Mouse (Mus musculus) forebrain, embryonic 12.5 days (tissue): ENCODE results near the gene Usp2. TPM values are rescaled to one million over a fixed set of nuclear protein-coding genes. Genes with fewer than 3 reads are reported as not detected.

Experiments
- ATAC-seq: fragments of 200-750 bp; cut with Nextera tagmentation; 2 replicates; pipeline ENCODE4 v1.8.0; 2017; ENCODE audit warnings: moderate TSS enrichment; ENCODE audit not compliant: low FRiP score
- H3K27ac ChIP-seq: fragments of 300-500 bp; sonication (generic); 2 replicates; pipeline ENCODE4 v1.5.1; 2016; ENCODE audit warnings: mild to moderate bottlenecking
- H3K27me3 ChIP-seq: fragments of 300-500 bp; sonication (generic); 2 replicates; pipeline ENCODE4 v1.6.1; 2016; ENCODE audit warnings: mild to moderate bottlenecking
- H3K36me3 ChIP-seq: fragments of 300-500 bp; sonication (generic); replicated peaks from 2 replicates; pipeline ENCODE4 v1.6.1; 2016; ENCODE audit warnings: mild to moderate bottlenecking
- H3K4me1 ChIP-seq: fragments of 300-500 bp; sonication (generic); 2 replicates; pipeline ENCODE4 v1.6.1; 2016
- H3K4me2 ChIP-seq: fragments of 300-500 bp; sonication (generic); 2 replicates; pipeline ENCODE4 v1.6.1; 2016; ENCODE audit warnings: mild to moderate bottlenecking, moderate library complexity
- H3K4me3 ChIP-seq: fragments of 300-500 bp; sonication (generic); replicated peaks from 2 replicates; pipeline ENCODE4 v1.5.1; 2016; ENCODE audit warnings: mild to moderate bottlenecking
- H3K9ac ChIP-seq: fragments of 300-500 bp; sonication (generic); 2 replicates; pipeline ENCODE4 v1.6.1; 2016; ENCODE audit warnings: mild to moderate bottlenecking
- H3K9me3 ChIP-seq: fragments of 300-500 bp; sonication (generic); 2 replicates; pipeline ENCODE4 v1.6.1; 2016
- WGBS: fragments of 180-500 bp; shearing (Covaris S2); methylation state at CpG from one replicate; pipeline ENCODE4 v1.1.7; 2016; 5-methylcytosine and 5-hydroxymethylcytosine counted together
- polyA plus RNA-seq: library from polyadenylated mRNA; unstranded; fragments of >200 nt; fragmentation: Nextera tagmentation; extraction: Ambion mirVana; gene quantifications from 2 replicates; pipeline ENCODE4 v1.2.1, GENCODE M21; 2016

Gene Usp2
- polyA plus RNA-seq, 1 experiment from 2014 or later: 10.2 TPM

- 73% methylated on average over 7 of the region's 7 CpGs for WGBS
- Histone ChIP-seq H3K4me3 (no peak overlapping the region), H3K4me1 (peaks cover 15% of the 10 kb centered on the region), H3K9me3 (no peaks in the 10 kb centered on the region), H3K27me3 (peaks cover 58% of the 10 kb centered on the region), H3K36me3 (no peaks in the 10 kb centered on the region), H3K27ac (no peak overlapping the region), H3K9ac (no peak overlapping the region), H3K4me2 (no peak overlapping the region)
- no peak for ATAC-seq
Observed at GRCm38 (mm10) chr9:44041511-44042395, 25.1 kb upstream of the Usp2 start.

- no peak for ATAC-seq
- peaks cover 62% of the 10 kb centered on the region for H3K27me3 ChIP-seq
Observed at GRCm38 (mm10) chr9:44042396-44042680, 24.5 kb upstream of the Usp2 start.

GRCm38 (mm10) chr9:44042836-44043707 is 23.7 kb upstream of the Usp2 start, which contains the start of gene Thy1:
Gene Thy1 (plus strand): TSS chr9:44043384.
- Histone ChIP-seq H3K4me2 (peak within 1 kb of the TSS; percentile 58), H3K9me3 (no peaks in the 10 kb centered on the region), H3K4me1 (peaks cover 15% of the 10 kb centered on the region), H3K9ac (peak within 1 kb of the TSS; percentile 36), H3K36me3 (no peaks in the 10 kb centered on the region), H3K4me3 (peak within 1 kb of the TSS; percentile 36), H3K27ac (no peak within 1 kb of the TSS), H3K27me3 (peaks cover 64% of the 10 kb centered on the region)
- under 1% methylated on average over 30 of the region's 30 CpGs for WGBS
- no peak for ATAC-seq

More at GRCm38 (mm10) chr9:44042396-44042680, 24.5 kb upstream of the Usp2 start:
- Histone ChIP-seq H3K4me1 (peaks cover 15% of the 10 kb centered on the region), H3K36me3 (no peaks in the 10 kb centered on the region), H3K9me3 (no peaks in the 10 kb centered on the region), H3K27ac (no peak overlapping the region), H3K4me3 (no peak overlapping the region), H3K4me2 (no peak overlapping the region), H3K9ac (no peak overlapping the region)
- 90% methylated on average over 1 of the region's 1 CpGs for WGBS

GRCm38 (mm10) chr9:44043708-44044425 is 23.0 kb upstream of the Usp2 start:
- Histone ChIP-seq H3K4me2 (peak overlapping the region; percentile 58), H3K4me3 (peak overlapping the region; percentile 36), H3K4me1 (peaks cover 15% of the 10 kb centered on the region), H3K27ac (no peak overlapping the region), H3K9ac (peak overlapping the region; percentile 36), H3K27me3 (peaks cover 64% of the 10 kb centered on the region), H3K9me3 (no peaks in the 10 kb centered on the region), H3K36me3 (no peaks in the 10 kb centered on the region)
- ATAC-seq: no peak
- WGBS: 4% methylated on average over 23 of the region's 23 CpGs

GRCm38 (mm10) chr9:44044426-44045157 is 22.2 kb upstream of the Usp2 start:
- no peak overlapping the region for H3K4me2 ChIP-seq
- WGBS: 40% methylated on average over 14 of the region's 14 CpGs
- ATAC-seq: no peak

GRCm38 (mm10) chr9:44045158-44045883 is 21.5 kb upstream of the Usp2 start:
- Histone ChIP-seq H3K27me3 (peaks cover 64% of the 10 kb centered on the region), H3K9me3 (no peaks in the 10 kb centered on the region), H3K4me2 (no peak overlapping the region), H3K9ac (no peak overlapping the region), H3K4me1 (peaks cover 15% of the 10 kb centered on the region), H3K4me3 (no peak overlapping the region), H3K36me3 (no peaks in the 10 kb centered on the region), H3K27ac (no peak overlapping the region)
- 61% methylated on average over 3 of the region's 3 CpGs for WGBS
- ATAC-seq: no peak

More at GRCm38 (mm10) chr9:44044426-44045157, 22.2 kb upstream of the Usp2 start:
- Histone ChIP-seq H3K9ac (no peak overlapping the region), H3K27ac (no peak overlapping the region), H3K36me3 (no peaks in the 10 kb centered on the region), H3K4me1 (peaks cover 15% of the 10 kb centered on the region), H3K4me3 (no peak overlapping the region), H3K9me3 (no peaks in the 10 kb centered on the region), H3K27me3 (peaks cover 64% of the 10 kb centered on the region)

- peaks cover 63% of the 10 kb centered on the region for H3K27me3 ChIP-seq
- no peak overlapping the region for H3K4me3 ChIP-seq
- H3K4me2 ChIP-seq: no peak overlapping the region
- H3K9ac ChIP-seq: no peak overlapping the region
- peaks cover 15% of the 10 kb centered on the region for H3K4me1 ChIP-seq
- no peaks in the 10 kb centered on the region for H3K9me3 ChIP-seq
- no peak for ATAC-seq
- no peak overlapping the region for H3K27ac ChIP-seq
- H3K36me3 ChIP-seq: no peaks in the 10 kb centered on the region
- WGBS: 83% methylated on average over 5 of the region's 5 CpGs
Observed at GRCm38 (mm10) chr9:44045884-44046272, 20.9 kb upstream of the Usp2 start.

- WGBS: 88% methylated on average over 12 of the region's 12 CpGs
- peaks cover 57% of the 10 kb centered on the region for H3K27me3 ChIP-seq
- ATAC-seq: no peak
Observed at GRCm38 (mm10) chr9:44046426-44046825, 20.4 kb upstream of the Usp2 start.

GRCm38 (mm10) chr9:44047071-44047470 is 19.8 kb upstream of the Usp2 start:
- Histone ChIP-seq H3K36me3 (no peaks in the 10 kb centered on the region), H3K4me1 (peaks cover 15% of the 10 kb centered on the region), H3K4me3 (no peak overlapping the region), H3K9me3 (no peaks in the 10 kb centered on the region), H3K4me2 (no peak overlapping the region), H3K27me3 (peaks cover 51% of the 10 kb centered on the region), H3K9ac (no peak overlapping the region), H3K27ac (no peak overlapping the region)
- ATAC-seq: no peak
- 73% methylated on average over 6 of the region's 6 CpGs for WGBS

More at GRCm38 (mm10) chr9:44046426-44046825, 20.4 kb upstream of the Usp2 start:
- no peak overlapping the region for H3K4me2 ChIP-seq
- H3K9me3 ChIP-seq: no peaks in the 10 kb centered on the region
- H3K4me3 ChIP-seq: no peak overlapping the region
- H3K9ac ChIP-seq: no peak overlapping the region
- peaks cover 15% of the 10 kb centered on the region for H3K4me1 ChIP-seq
- H3K36me3 ChIP-seq: no peaks in the 10 kb centered on the region
- no peak overlapping the region for H3K27ac ChIP-seq

- peaks cover 13% of the 10 kb centered on the region for H3K4me1 ChIP-seq
- no peaks in the 10 kb centered on the region for H3K36me3 ChIP-seq
- no peaks in the 10 kb centered on the region for H3K9me3 ChIP-seq
- no peak overlapping the region for H3K27ac ChIP-seq
- no peak overlapping the region for H3K4me2 ChIP-seq
- no peak for ATAC-seq
- no peak overlapping the region for H3K9ac ChIP-seq
- H3K27me3 ChIP-seq: peaks cover 45% of the 10 kb centered on the region
- 81% methylated on average over 14 of the region's 14 CpGs for WGBS
- H3K4me3 ChIP-seq: no peak overlapping the region
Observed at GRCm38 (mm10) chr9:44047571-44048490, 19.0 kb upstream of the Usp2 start.
